Mouse (Mus musculus) limb, embryonic 14.5 days (tissue): ENCODE results near the gene 1700014D04Rik. TPM values are rescaled to one million over a fixed set of nuclear protein-coding genes. Genes with fewer than 3 reads are reported as not detected.
"Not testable (repeated sequence)": the region's sequence is repeated elsewhere in the genome, so short reads cannot be mapped to it uniquely, and the experiment has no call there.

Source experiments
- ATAC-seq: fragments of 200-750 bp; cut with Nextera tagmentation; 2 replicates; pipeline ENCODE4 v1.8.0; 2017; ENCODE audit warnings: low read depth, moderate number of reproducible peaks, moderate TSS enrichment; ENCODE audit not compliant: low FRiP score
- DNase-seq: peaks from one replicate; pipeline ENCODE4 v3.0.0-alpha.2; 2015; ENCODE audit warnings: low spot score
- H3K27ac ChIP-seq: fragments of 300-500 bp; sonication (generic); replicated peaks from 2 replicates; pipeline ENCODE4 v1.5.1; 2014; ENCODE audit warnings: low read depth, mild to moderate bottlenecking, low read length, moderate library complexity, mixed read lengths
- H3K27me3 ChIP-seq: fragments of 300-500 bp; sonication (generic); 2 replicates; pipeline ENCODE4 v1.6.1; 2014; ENCODE audit warnings: low read length, mixed read lengths; ENCODE audit not compliant: control insufficient read depth, insufficient read depth
- H3K36me3 ChIP-seq: fragments of 300-500 bp; sonication (generic); 2 replicates; pipeline ENCODE4 v1.6.1; 2014; ENCODE audit warnings: mild to moderate bottlenecking, low read length, moderate library complexity, mixed read lengths; ENCODE audit not compliant: control insufficient read depth, insufficient read depth
- H3K4me1 ChIP-seq: fragments of 300-500 bp; sonication (generic); 2 replicates; pipeline ENCODE4 v1.6.1; 2014; ENCODE audit warnings: antibody characterized with exemption, low read length, mixed read lengths; ENCODE audit not compliant: control insufficient read depth, insufficient read depth
- H3K4me2 ChIP-seq: fragments of 300-500 bp; sonication (generic); replicated peaks from 2 replicates; pipeline ENCODE4 v1.6.1; 2014; ENCODE audit warnings: low read depth, mild to moderate bottlenecking, low read length, moderate library complexity; ENCODE audit not compliant: severe bottlenecking
- H3K4me3 ChIP-seq: fragments of 300-500 bp; sonication (generic); replicated peaks from 2 replicates; pipeline ENCODE4 v1.5.1; 2014; ENCODE audit warnings: low read length
- H3K9ac ChIP-seq: fragments of 300-500 bp; sonication (generic); 2 replicates; pipeline ENCODE4 v1.6.1; 2014; ENCODE audit warnings: mild to moderate bottlenecking, low read depth, low read length, moderate library complexity; ENCODE audit not compliant: severe bottlenecking
- H3K9me3 ChIP-seq: fragments of 300-500 bp; sonication (generic); 2 replicates; pipeline ENCODE4 v1.6.1; 2016; ENCODE audit warnings: low read length; ENCODE audit not compliant: control insufficient read depth
- POLR2A ChIP-seq: fragments of 200-500 bp; IDR thresholded peaks from 2 replicates; pipeline ENCODE4 v1.8.0; 2012; ENCODE audit warnings: inconsistent platforms, mild to moderate bottlenecking, moderate library complexity, borderline replicate concordance; ENCODE audit not compliant: insufficient read depth, insufficient read length; ENCODE audit errors: extremely low read depth
- WGBS: fragments of 180-500 bp; shearing (Covaris S2); extraction: QIAGEN DNeasy Blood & Tissue Kit; methylation state at CpG from one replicate; pipeline ENCODE4 v1.1.7; 2014; 5-methylcytosine and 5-hydroxymethylcytosine counted together
- polyA plus RNA-seq, 2 experiments: library from polyadenylated mRNA; depleted of rRNA in 1 of 2; stranded (reverse) in 1 of 2; unstranded in 1 of 2; fragments of >200 nt; fragmentation: Nextera tagmentation in 1 of 2; extraction: Ambion mirVana in 1 of 2; gene quantifications; 2 replicates each; pipeline versions ENCODE4 v1.2.1 to v1.2.3; 2012 to 2014

Gene 1700014D04Rik
- polyA plus RNA-seq, 2 experiments, result 0.05 TPM; not detected in 1

GRCm38 (mm10) chr13:59713710-59714109 lies 32.8 kb downstream of the 1700014D04Rik start:
- no peaks in the 10 kb centered on the region for H3K4me1 ChIP-seq
- no peak overlapping the region for H3K9ac ChIP-seq
- H3K4me3 ChIP-seq, result no peak overlapping the region
- H3K27me3 ChIP-seq, result no peaks in the 10 kb centered on the region
- H3K4me2 ChIP-seq, result no peak overlapping the region
- WGBS, result 36% methylated on average over 3 of the region's 3 CpGs
- no peak for TF ChIP-seq POLR2A
- H3K9me3 ChIP-seq, result no peaks in the 10 kb centered on the region
- no peaks in the 10 kb centered on the region for H3K36me3 ChIP-seq
- H3K27ac ChIP-seq, result no peak overlapping the region
- no peak for ATAC-seq
- DNase-seq, result no peak

GRCm38 (mm10) chr13:59711984-59712383 lies 34.6 kb downstream of the 1700014D04Rik start, which contains the start of gene Spata31d1b:
Gene Spata31d1b (plus strand): TSS chr13:59712284.
- H3K4me3 ChIP-seq, H3K9me3 ChIP-seq, DNase-seq, ATAC-seq, H3K27ac ChIP-seq, H3K27me3 ChIP-seq, H3K36me3 ChIP-seq, H3K9ac ChIP-seq, H3K4me2 ChIP-seq, H3K4me1 ChIP-seq: not testable (repeated sequence)
- WGBS, result 67% methylated on average over 3 of the region's 3 CpGs

- no peak for TF ChIP-seq POLR2A
- H3K4me3 ChIP-seq, result no peak within 1 kb of the TSS
- H3K4me1 ChIP-seq, result no peaks in the 10 kb centered on the region
- no peak within 1 kb of the TSS for H3K27ac ChIP-seq
- no peaks in the 10 kb centered on the region for H3K36me3 ChIP-seq
- ATAC-seq (no peak), DNase-seq (no peak)
- 91% methylated on average over 15 of the region's 15 CpGs for WGBS
- H3K4me2 ChIP-seq, result no peak within 1 kb of the TSS
- H3K9ac ChIP-seq, result no peak within 1 kb of the TSS
- no peaks in the 10 kb centered on the region for H3K27me3 ChIP-seq
- no peaks in the 10 kb centered on the region for H3K9me3 ChIP-seq
Measured at GRCm38 (mm10) chr13:59710230-59710629, 36.3 kb downstream of the 1700014D04Rik start, which contains the start of gene Spata31d1a. Gene Spata31d1a (minus strand): TSS chr13:59710330.

GRCm38 (mm10) chr13:59704562-59704961 lies 42.0 kb downstream of the 1700014D04Rik start:
- no peaks in the 10 kb centered on the region for H3K9me3 ChIP-seq
- TF ChIP-seq POLR2A, result no peak

GRCm38 (mm10) chr13:59703514-59703913 lies 43.0 kb downstream of the 1700014D04Rik start:
- Histone ChIP-seq H3K9ac (no peak overlapping the region), H3K4me3 (no peak overlapping the region), H3K27ac (no peak overlapping the region), H3K4me2 (no peak overlapping the region), H3K27me3 (no peaks in the 10 kb centered on the region), H3K36me3 (no peaks in the 10 kb centered on the region), H3K4me1 (no peaks in the 10 kb centered on the region), H3K9me3 (no peaks in the 10 kb centered on the region)
- no peak for TF ChIP-seq POLR2A
- 85% methylated on average over 12 of the region's 12 CpGs for WGBS
- DNase-seq (no peak), ATAC-seq (no peak)

More at GRCm38 (mm10) chr13:59704562-59704961, 42.0 kb downstream of the 1700014D04Rik start:
- 57% methylated on average over 12 of the region's 12 CpGs for WGBS
- ATAC-seq (no peak), DNase-seq (no peak)
- Histone ChIP-seq H3K4me1 (no peaks in the 10 kb centered on the region), H3K9ac (no peak overlapping the region), H3K4me3 (no peak overlapping the region), H3K36me3 (no peaks in the 10 kb centered on the region), H3K27me3 (no peaks in the 10 kb centered on the region), H3K4me2 (no peak overlapping the region), H3K27ac (no peak overlapping the region)

- H3K4me1 ChIP-seq, H3K27me3 ChIP-seq, H3K4me2 ChIP-seq, H3K4me3 ChIP-seq, ATAC-seq, H3K9ac ChIP-seq, DNase-seq, H3K27ac ChIP-seq, H3K9me3 ChIP-seq, H3K36me3 ChIP-seq: not testable (repeated sequence)
- WGBS, result 43% methylated on average over 1 of the region's 1 CpGs
Measured at GRCm38 (mm10) chr13:59700137-59700536, 46.4 kb downstream of the 1700014D04Rik start.
